Mouse (Mus musculus) granulocyte monocyte progenitor cell, adult 5-6 weeks (primary cell): ENCODE data around the gene Rgs13. TPM values are rescaled to one million over a fixed set of nuclear protein-coding genes. Genes with fewer than 3 reads are reported as not detected.
A peak's percentile ranks its signal among the peaks of the same experiment; 100 is the strongest.

Experiments
- ATAC-seq: replicated peaks from 2 replicates; pipeline ENCODE4 v1.8.0; 2016; ENCODE audit warnings: mild to moderate bottlenecking, moderate TSS enrichment, inconsistent platforms; ENCODE audit not compliant: poor library complexity, severe bottlenecking
- total RNA-seq, 2 experiments: library from RNA; stranded (forward) in 1 of 2; stranded (reverse) in 1 of 2; fragments of 200-712, 200-1000 nt in 1 of 2; fragments of >200 nt in 1 of 2; fragmentation: Nextera tagmentation in 1 of 2; gene quantifications; 2 replicates each; pipeline ENCODE4 v1.2.3; 2014 to 2017

The Rgs13 gene
- not detected in 2 replicates for total RNA-seq (2014; fragmentation: Nextera tagmentation)
- total RNA-seq (2017) = not detected in 2 replicates

DNA sequence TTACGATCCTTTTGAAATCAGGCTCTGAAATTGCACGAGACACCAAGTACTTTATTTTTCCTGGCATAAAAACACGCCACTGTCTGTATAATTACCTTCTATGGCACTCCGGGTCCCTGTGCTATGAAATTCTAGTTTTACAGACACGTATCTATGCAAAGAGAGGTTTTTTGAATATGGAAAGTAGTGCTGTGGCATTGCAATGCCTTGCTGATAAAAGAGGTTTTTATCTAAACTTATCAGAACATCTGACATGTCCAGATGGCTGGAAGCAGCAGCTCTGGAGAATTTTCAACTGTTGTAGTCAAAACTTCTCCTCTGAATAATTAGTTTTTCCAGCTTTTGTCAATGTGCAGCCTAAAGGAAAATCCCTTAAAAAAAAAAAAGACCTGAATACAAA, at the start of gene Rgs13:
Gene Rgs13, minus strand, starts transcription at position 207 of the 400 bp plus-strand sequence.
- no peak for ATAC-seq

GRCm38 (mm10) chr1:144215230-144215629, 38.1 kb upstream of the Rgs13 start:
- peak; percentile 93 for ATAC-seq

DNA sequence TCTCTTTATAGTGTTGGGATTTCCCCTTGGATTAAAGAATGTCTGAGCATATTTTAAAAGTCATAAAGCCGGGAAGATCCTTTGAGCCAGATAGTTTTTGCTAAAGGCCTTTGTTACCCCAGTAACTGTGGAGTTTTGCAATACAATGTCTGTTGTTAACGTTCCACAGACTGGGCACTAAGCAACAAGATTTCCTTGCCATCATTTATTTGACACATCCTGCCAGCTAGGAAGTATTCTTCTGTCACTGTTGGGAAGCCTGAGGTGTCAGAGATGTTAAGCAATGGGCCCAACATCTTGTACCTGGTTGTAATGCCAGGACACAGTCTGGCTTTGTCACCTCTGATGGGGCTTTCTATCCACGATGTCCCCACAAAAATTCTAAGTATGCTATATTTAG, 33.7 kb upstream of the Rgs13 start:
- no peak for ATAC-seq

- peak; percentile 33; the same call in 1 of the 2 replicates for ATAC-seq
These were observed 29.3 kb upstream of the Rgs13 start for GRCm38 (mm10) chr1:144206281-144207061.

GRCm38 (mm10) chr1:144204766-144205165, 27.6 kb upstream of the Rgs13 start:
- ATAC-seq = peak; percentile 16; the same call in 1 of the 2 replicates

DNA sequence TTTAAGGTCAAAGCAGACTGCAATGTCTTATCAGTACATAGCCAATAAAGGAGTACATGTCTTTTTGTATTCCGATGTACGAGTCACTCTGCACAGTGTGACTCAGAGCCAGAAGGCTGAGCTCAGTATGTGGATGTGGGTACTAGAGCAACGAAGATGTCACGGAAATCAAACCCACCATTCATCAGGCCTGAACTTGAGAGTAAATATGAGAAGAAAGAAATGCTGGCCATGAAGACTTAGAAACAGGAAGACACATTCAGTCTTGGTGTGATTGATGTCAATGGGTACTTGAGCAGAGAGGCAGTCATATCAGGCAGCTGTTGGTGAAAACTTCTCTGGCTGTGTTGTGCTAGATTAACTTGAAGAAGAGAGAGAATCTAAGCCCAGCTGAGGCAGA, 25.8 kb upstream of the Rgs13 start:
- peak; percentile 36 for ATAC-seq

DNA sequence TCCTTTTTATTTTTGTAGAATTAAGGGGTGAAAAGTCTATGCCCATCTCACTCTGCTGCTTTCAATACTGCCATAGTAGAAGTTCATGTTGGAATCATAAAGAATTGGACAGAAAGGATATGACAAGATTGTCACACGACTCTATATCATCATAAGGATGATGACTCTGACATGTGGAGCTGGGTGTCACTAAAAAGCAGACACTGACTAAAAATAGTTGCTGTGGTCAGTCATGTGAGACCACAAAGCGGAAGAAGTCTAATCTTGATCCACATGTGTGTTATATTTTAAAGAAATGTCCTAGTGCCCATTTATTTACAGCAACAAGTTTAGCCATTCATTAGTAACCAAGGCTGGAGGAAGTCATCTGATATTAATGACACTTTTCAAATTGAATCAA, 23.3 kb upstream of the Rgs13 start:
- peak; percentile 93 for ATAC-seq

- ATAC-seq = no peak
These were observed 22.4 kb upstream of the Rgs13 start for GRCm38 (mm10) chr1:144199538-144199937.

- peak; percentile 62 for ATAC-seq
These were observed 20.5 kb upstream of the Rgs13 start for GRCm38 (mm10) chr1:144197684-144198083.

GRCm38 (mm10) chr1:144186655-144187396, 9.7 kb upstream of the Rgs13 start:
- ATAC-seq = peak; percentile 30

DNA sequence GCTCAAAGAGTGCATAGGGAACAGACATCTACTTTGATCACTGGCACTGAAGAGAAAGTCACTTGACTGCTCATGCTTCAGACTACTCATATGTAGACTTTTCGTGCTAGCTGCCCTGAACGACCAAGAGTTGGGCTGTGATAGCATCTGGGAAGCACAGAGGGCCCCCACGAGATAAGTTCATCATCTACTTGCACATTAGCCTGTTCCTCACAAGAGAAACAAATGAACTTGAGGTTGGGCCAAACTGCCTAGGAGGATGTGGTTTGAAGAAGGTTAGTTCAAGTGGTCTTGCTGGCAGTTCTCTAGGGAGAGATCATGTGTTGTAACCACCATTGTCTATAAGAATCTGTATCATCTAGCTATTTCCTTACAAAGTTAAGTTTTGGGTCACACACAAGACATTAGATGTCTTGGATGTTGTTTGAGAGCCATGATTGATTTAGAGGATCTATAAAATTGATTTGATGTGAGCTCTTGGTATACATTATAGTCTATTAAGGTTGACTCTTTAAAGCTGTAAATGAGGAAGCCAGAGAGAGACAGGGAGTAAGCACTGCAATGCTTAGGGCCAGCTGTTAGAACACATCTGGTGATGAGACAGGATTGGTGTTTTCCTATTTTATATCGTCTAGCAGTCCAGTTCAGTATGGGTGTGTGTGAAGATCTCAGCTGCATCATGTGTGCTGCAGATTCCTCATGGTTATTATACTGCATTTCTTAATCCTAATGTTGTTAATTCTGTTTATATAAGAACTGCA, 8.0 kb upstream of the Rgs13 start:
- peak; percentile 90 for ATAC-seq

GRCm38 (mm10) chr1:144183622-144184021, 6.5 kb upstream of the Rgs13 start:
- no peak for ATAC-seq

GRCm38 (mm10) chr1:144179559-144179958, 2.4 kb upstream of the Rgs13 start:
- peak; percentile 58; the same call in 1 of the 2 replicates for ATAC-seq

DNA sequence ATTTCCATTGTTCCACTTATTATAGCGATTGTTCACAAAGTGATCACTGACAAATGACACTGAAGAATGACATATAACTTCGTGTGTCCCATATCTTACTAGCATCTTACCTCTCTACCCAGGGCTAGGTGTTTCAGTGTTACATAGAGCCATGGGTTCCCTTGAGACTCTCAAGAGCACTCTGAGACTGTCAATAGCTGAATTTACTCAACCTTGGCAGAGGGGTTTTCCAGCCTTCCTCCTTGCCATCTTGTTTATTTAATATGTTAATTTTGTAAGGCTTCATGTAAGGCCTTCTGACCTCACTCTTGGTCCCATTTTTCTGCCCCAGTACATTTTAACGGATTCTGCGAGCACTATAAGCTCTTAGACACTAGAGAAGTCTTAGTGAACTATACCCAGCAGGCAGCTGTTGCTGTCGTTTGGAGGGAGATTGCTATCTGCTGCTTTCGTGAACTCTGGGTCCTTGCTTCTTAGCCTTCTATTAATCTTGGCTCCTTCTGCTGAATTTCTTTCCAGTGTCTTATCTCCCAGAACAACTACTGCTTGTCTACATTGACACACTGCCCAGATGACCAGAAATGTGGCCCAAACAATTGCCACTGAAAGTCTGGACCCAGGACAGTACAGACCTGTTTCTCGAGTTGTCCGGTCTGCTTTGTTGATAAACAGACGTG, 1.2 kb upstream of the Rgs13 start:
- ATAC-seq = no peak

DNA sequence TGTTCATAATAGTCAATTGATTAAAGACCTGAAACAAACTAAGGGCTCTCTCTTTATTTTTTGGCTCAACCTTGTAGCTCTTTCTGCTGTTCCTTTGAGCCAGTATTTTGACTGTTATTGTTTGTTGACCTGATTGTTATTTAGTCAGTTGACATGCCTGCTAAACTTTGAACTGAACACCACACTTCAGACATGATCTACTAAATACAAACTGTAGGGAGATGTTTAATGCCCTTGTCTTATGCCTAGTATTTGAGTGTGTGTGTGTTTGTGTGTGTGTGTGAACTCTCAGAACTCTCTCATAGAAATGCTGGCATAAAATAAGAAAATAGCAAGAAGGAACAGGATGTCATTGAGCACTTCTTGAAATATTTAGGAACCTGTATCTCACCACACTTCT, 448 bp upstream of the Rgs13 start:
- no peak for ATAC-seq

DNA sequence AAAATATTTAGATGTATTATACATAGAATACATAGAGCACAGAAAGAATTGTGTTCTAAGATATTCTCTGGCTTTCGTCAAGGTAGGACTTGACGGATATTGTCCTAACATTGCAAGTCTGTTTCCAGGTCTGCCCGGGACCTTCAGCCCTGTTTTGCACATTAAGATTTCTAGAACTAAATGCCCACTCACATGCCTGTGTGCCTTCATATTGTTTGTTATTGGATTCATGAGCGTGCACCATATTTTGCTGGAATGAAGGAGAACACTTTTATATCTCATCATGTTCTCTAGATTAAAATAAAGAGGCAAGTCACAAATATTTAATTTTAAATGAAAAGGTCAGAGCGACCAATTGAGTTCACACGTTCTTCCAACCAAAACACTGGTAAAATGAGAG, 2.4 kb downstream of the Rgs13 start:
- ATAC-seq = no peak

GRCm38 (mm10) chr1:144173568-144174036, 3.6 kb downstream of the Rgs13 start:
- no peak for ATAC-seq

DNA sequence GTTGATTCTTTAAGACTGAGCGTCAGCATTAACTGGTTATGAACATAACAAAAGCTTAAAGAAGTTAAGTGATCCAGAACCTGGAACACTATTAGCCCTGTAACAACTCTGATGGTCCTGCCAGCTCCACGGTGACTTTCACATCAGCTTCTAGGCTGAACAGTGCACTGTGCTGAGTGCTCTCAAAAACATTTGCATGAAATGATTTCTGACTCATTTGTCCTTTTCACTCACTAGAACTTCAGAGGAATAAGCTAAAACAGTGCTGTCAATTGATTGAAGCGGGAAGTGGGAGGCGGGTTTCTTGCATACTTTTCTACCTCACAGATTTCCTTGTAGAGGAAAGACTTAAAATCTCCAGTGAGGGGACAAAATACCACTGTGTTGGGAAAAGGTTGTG, 8.3 kb downstream of the Rgs13 start:
- no peak for ATAC-seq

- no peak for ATAC-seq
These were observed 9.4 kb downstream of the Rgs13 start for GRCm38 (mm10) chr1:144167761-144168160.

- ATAC-seq = no peak
These were observed 10.3 kb downstream of the Rgs13 start for GRCm38 (mm10) chr1:144166897-144167296.
